Mouse (Mus musculus) thymus, postnatal 4 days (tissue): ENCODE results near the gene Olfr126.

Experiments
- DNase-seq: peaks from one replicate; pipeline ENCODE4 v3.0.0; 2021

Olfr126 gene

DNA sequence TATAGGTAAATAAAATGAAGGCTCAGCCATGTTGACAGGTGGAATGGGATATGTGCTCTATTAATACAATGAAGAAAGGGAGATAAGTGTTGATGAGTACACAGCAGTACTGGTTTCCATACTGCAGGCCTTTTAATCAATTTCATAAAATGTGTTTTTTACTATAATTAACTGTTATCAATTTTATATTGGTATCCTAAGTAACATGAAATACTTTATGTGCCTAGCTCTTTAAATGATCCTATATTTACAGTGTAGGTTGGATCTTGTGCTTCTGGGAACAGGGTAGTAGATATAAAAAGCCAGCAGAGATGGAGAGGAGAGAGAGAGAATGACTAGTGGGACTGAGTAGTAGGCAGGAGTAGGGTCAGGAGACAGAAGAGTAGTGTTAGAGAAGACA lies at the start of gene Olfr126:
TSS of gene Olfr126 (plus strand) at position 301 of the 400 bp plus-strand sequence.
- DNase-seq = no peak

DNA sequence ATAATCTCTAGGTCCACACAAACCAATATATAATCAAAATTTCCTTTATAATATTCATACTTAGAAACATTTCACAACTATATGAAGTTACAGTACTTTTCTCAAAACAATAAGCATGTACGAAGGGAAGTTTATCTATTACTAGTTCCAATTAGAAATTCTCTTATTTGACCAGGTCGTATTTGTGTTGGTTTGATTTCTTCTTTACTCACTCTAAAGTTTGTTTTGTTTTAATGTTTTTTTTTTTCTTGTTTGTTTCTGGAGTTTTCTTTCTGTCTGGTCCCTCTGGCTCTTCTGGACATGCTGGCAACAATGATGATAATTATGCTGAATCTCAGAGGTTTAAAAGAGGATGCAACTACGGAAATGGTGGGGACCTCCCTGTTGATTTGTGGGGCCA lies 47.7 kb upstream of the Olfr126 start, which contains the start of gene Olfr124:
TSS of gene Olfr124 (plus strand) at position 301 of the 400 bp plus-strand sequence.
- DNase-seq = no peak

DNA sequence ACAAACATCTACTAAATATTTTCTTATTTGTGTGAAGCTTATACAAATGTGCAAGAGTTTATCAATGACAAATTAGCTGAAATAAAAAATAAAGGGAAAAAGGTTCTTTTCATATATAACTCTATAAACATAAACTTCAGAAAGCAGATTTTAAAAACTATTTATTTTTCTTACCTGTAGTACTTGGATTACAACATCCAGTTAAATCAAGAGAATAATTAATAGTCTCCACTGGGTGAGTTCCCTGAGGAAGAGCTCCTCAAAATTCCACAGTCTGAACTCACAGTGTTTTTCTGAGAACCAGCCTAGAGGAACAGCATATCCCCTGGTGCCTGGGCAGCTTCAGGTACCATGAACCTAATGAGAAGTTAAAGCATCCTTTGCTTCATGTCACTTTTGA lies 14.6 kb upstream of the Olfr126 start, which contains the start of gene Olfr125:
TSS of gene Olfr125 (plus strand) at position 301 of the 400 bp plus-strand sequence.
- DNase-seq = no peak

DNA sequence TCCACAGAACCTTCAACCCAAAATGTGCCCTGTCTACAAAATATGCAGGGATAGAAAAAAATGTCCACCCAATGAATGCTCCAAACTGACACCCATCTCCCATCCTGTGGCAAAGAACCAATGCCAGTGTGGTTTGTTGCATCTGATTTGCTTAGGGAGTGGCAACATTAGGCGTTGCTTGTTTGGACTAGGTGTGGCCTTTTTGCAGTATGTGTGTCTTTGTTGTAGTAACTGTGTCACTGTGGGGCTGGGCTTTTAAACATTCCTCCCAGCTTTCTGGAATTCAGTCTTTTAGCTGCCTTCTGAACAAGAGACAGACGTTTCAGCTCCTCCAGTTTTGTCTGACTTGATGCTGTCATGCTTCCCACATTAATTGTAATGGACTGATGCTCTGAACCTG lies 16.6 kb downstream of the Olfr126 start:
- no peak for DNase-seq

DNA sequence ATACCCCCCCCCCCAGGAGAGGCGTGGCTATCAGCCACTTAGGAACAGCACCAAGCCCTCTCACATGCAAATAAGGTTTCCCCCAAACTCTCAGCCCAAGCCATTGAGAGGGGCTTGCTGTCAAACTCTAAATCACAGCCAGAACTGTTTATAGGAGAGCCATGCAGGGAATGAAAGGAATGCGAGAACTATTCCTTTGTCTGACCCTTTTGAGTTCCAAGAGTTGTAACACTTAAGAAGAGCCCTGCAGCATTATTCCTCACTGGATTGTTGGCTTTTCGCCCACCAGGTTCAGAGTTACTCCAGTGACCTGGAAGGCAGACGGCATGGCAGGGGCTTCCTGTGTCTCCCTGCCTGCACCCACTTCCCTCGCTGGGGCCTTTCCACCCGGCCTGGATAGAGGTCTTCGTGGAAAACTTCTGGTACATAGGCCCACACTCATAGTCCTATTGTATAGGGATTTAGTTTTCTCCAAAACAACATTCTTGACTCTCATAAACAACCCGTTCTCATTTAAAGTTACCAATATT lies 22.5 kb downstream of the Olfr126 start:
- no peak for DNase-seq

DNA sequence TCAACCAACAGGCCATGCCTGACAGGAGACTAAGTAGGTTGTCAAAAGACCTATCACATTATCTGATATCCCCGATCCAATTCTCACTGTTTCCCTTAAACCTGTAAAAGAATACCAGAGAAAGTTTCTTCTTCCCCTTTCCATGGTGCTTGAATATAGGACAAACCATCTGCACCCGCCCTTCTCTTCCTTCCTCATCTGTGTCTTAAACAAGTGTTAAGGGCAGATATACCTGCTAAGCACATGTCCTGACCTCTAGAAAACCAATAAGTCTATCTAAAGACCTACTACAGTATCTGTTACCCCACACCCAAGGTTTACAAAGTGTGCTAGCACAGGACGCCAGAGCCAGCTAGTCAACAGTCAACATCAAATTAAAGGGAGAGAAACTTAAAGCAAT lies 26.5 kb downstream of the Olfr126 start:
- DNase-seq = no peak

DNA sequence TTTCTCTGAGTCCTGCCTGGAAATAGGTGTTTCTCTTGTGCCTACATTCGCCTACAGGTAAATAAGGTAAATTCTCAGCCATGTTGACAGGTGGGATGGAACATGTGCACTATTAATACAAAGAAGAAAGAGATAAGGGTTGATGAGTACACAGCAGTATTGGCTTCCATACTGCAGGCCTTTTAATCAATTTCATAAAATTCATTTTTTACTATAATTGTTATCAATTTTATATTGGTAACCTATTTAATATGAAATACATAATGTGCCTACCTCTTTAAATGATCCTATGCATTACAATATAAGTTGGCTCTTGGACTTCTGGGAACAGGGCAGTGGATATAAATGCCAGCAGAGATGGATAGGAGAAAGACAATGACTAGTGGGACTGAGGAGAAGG lies 52.9 kb downstream of the Olfr126 start, which contains the start of gene Olfr127:
TSS of gene Olfr127 (plus strand) at position 301 of the 400 bp plus-strand sequence.
- DNase-seq = no peak
